Mouse (Mus musculus) thymus, postnatal 36 days (tissue): ENCODE measurements at regions not wholly inside any gene's neighbourhood (a gene's known extent, or its start where the extent isn't known, plus 50 kb on each side); places are given as distances from the start of the nearest gene placed in this dataset.
"Not testable (repeated sequence)": the region's sequence is repeated elsewhere in the genome, so short reads cannot be mapped to it uniquely, and the experiment has no call there.

Experiments
- DNase-seq, 2 experiments: peaks; one replicate each; pipeline ENCODE4 v3.0.0; 2022; ENCODE audit warnings: mixed read lengths in 2 of 2

- DNase-seq: not testable (repeated sequence)
Measured at GRCm38 (mm10) chr14:19080001-19080400, 185.9 kb upstream of the Ube2e2 start.

GRCm38 (mm10) chr14:19041984-19042760 lies 148.1 kb upstream of the Ube2e2 start:
- peak; percentile 55 to 66 for DNase-seq

GRCm38 (mm10) chr14:19020102-19020501 lies 126.0 kb upstream of the Ube2e2 start:
- DNase-seq: no peak

- no peak for DNase-seq
Measured at GRCm38 (mm10) chr14:19015406-19015805, 121.3 kb upstream of the Ube2e2 start.

GRCm38 (mm10) chr14:19013558-19013957 lies 119.5 kb upstream of the Ube2e2 start:
- DNase-seq: not testable (repeated sequence)

- DNase-seq: no peak
Measured at GRCm38 (mm10) chr14:18983901-18984300, 89.8 kb upstream of the Ube2e2 start.

- DNase-seq: no peak
Measured at GRCm38 (mm10) chr14:18963864-18964263, 69.8 kb upstream of the Ube2e2 start.

GRCm38 (mm10) chr14:18963287-18963686 lies 69.2 kb upstream of the Ube2e2 start:
- DNase-seq: no peak
